ENCODE assay signal across 8 mouse cellular contexts in genomic region chr5:53465883-53466282, GRCm38 (mm10). TPM values are rescaled to one million over a fixed set of nuclear protein-coding genes. Genes with fewer than 3 reads are reported as not detected.
DNase-seq lines count a peak whose midpoint lies in the region; ATAC-seq lines count a peak whose summit lies in the region.

Gene Rbpj (plus strand): TSS chr5:53466152.

- no peaks in the 10 kb centered on the region for H3K36me3 ChIP-seq in lung, embryonic 16.5 days (ENCODE audit: control insufficient read depth, insufficient read depth, low read length)
- H3K36me3 ChIP-seq in embryonic facial prominence, embryonic 15.5 days = no peaks in the 10 kb centered on the region
- no peaks in the 10 kb centered on the region for H3K36me3 ChIP-seq in heart, embryonic 15.5 days
- no peaks in the 10 kb centered on the region for H3K36me3 ChIP-seq in stomach, embryonic 14.5 days (ENCODE audit: control insufficient read depth, insufficient read depth, low read length)

- H3K4me3 ChIP-seq in lung, embryonic 16.5 days (ENCODE audit: low read length) = no peak within 1 kb of the TSS
- H3K4me3 ChIP-seq in embryonic facial prominence, embryonic 15.5 days (replicated peaks) = no peak within 1 kb of the TSS
- no peak within 1 kb of the TSS for H3K4me3 ChIP-seq in heart, embryonic 15.5 days
- H3K4me3 ChIP-seq in stomach, embryonic 14.5 days (ENCODE audit: low read depth, low read length) = no peak within 1 kb of the TSS

- no peak within 1 kb of the TSS for H3K4me2 ChIP-seq in lung, embryonic 16.5 days (ENCODE audit: low read depth, low read length)
- no peak within 1 kb of the TSS for H3K4me2 ChIP-seq in embryonic facial prominence, embryonic 15.5 days (replicated peaks)
- H3K4me2 ChIP-seq in heart, embryonic 15.5 days = no peak within 1 kb of the TSS
- no peak within 1 kb of the TSS for H3K4me2 ChIP-seq in stomach, embryonic 14.5 days (replicated peaks; ENCODE audit: low read depth, low read length)

- no peak for ATAC-seq in lung, embryonic 16.5 days (ENCODE audit: low read depth)
- ATAC-seq in embryonic facial prominence, embryonic 15.5 days (ENCODE audit: insufficient number of reproducible peaks, low FRiP score, low TSS enrichment, low read depth) = no peak
- no peak for ATAC-seq in heart, embryonic 15.5 days (replicated peaks; ENCODE audit: insufficient number of reproducible peaks, insufficient read depth, low FRiP score, low read depth)
- ATAC-seq in stomach, embryonic 14.5 days (ENCODE audit: insufficient number of reproducible peaks, insufficient read depth, low FRiP score, low read depth) = no peak

- intact Hi-C loops in left cerebral cortex, postnatal 25 days (cut with DNase I) = no loop called here

- H3K4me1 ChIP-seq in lung, embryonic 16.5 days (replicated peaks; ENCODE audit: control insufficient read depth, insufficient read depth, low read length) = peaks cover 34% of the 10 kb centered on the region
- peaks cover 19% of the 10 kb centered on the region for H3K4me1 ChIP-seq in embryonic facial prominence, embryonic 15.5 days
- peaks cover 13% of the 10 kb centered on the region for H3K4me1 ChIP-seq in heart, embryonic 15.5 days (replicated peaks)
- H3K4me1 ChIP-seq in stomach, embryonic 14.5 days (ENCODE audit: control insufficient read depth, insufficient read depth, low read length) = peaks cover 19% of the 10 kb centered on the region

- H3K9me3 ChIP-seq in lung, embryonic 16.5 days (ENCODE audit: control insufficient read depth, low read length) = no peaks in the 10 kb centered on the region
- no peaks in the 10 kb centered on the region for H3K9me3 ChIP-seq in embryonic facial prominence, embryonic 15.5 days (replicated peaks)
- no peaks in the 10 kb centered on the region for H3K9me3 ChIP-seq in heart, embryonic 15.5 days (replicated peaks)
- no peaks in the 10 kb centered on the region for H3K9me3 ChIP-seq in stomach, embryonic 14.5 days (ENCODE audit: control insufficient read depth, low read depth, low read length)

- peak within 1 kb of the TSS; percentile 52 for H3K27ac ChIP-seq in lung, embryonic 16.5 days (ENCODE audit: low read length)
- H3K27ac ChIP-seq in embryonic facial prominence, embryonic 15.5 days (replicated peaks) = no peak within 1 kb of the TSS
- no peak within 1 kb of the TSS for H3K27ac ChIP-seq in heart, embryonic 15.5 days
- H3K27ac ChIP-seq in stomach, embryonic 14.5 days (ENCODE audit: low read length) = no peak within 1 kb of the TSS

- 88% methylated on average over 9 of the region's 9 CpGs for WGBS in lung, embryonic 16.5 days
- WGBS in embryonic facial prominence, embryonic 15.5 days = 90% methylated on average over 9 of the region's 9 CpGs
- WGBS in heart, embryonic 15.5 days = 86% methylated on average over 9 of the region's 9 CpGs
- 90% methylated on average over 9 of the region's 9 CpGs for WGBS in stomach, embryonic 14.5 days

- no peak within 1 kb of the TSS for H3K9ac ChIP-seq in lung, embryonic 16.5 days (ENCODE audit: low read length)
- no peak within 1 kb of the TSS for H3K9ac ChIP-seq in embryonic facial prominence, embryonic 15.5 days
- H3K9ac ChIP-seq in heart, embryonic 15.5 days = no peak within 1 kb of the TSS
- no peak within 1 kb of the TSS for H3K9ac ChIP-seq in stomach, embryonic 14.5 days (replicated peaks; ENCODE audit: low read depth, low read length)

- DNase-seq in lung, postnatal 36 days = no peak
- DNase-seq in left cerebral cortex, postnatal 25 days (ENCODE audit: low spot score in 2 of 2) = no peak
- DNase-seq in spleen, postnatal 4 days (ENCODE audit: low spot score in 2 of 2) = no peak
- DNase-seq in kidney, postnatal 4 days = no peak

- no peaks in the 10 kb centered on the region for H3K27me3 ChIP-seq in lung, embryonic 16.5 days (ENCODE audit: control insufficient read depth, insufficient read depth, low read depth, low read length)
- H3K27me3 ChIP-seq in embryonic facial prominence, embryonic 15.5 days = no peaks in the 10 kb centered on the region
- no peaks in the 10 kb centered on the region for H3K27me3 ChIP-seq in heart, embryonic 15.5 days
- H3K27me3 ChIP-seq in stomach, embryonic 14.5 days (ENCODE audit: control insufficient read depth, insufficient read depth, low read length) = no peaks in the 10 kb centered on the region

RNA-seq across cellular contexts. Expression of gene Rbpj, which starts in this region (rescaled TPM):
- 38.1 and 42.4 TPM in 2 replicates for polyA plus RNA-seq in lung, embryonic 16.5 days (2015; fragmentation: Nextera tagmentation; extraction: Ambion mirVana)
- 36.4 and 37.6 TPM in 2 replicates for polyA plus RNA-seq in embryonic facial prominence, embryonic 15.5 days (2015; fragmentation: Nextera tagmentation; extraction: Ambion mirVana)
- polyA plus RNA-seq in heart, embryonic 15.5 days (2015; fragmentation: Nextera tagmentation; extraction: Ambion mirVana) = 17.0 and 21.0 TPM in 2 replicates
- total RNA-seq in left cerebral cortex, postnatal 25 days (2021) = 10 to 100 TPM; 23.8 to 26.4 TPM
- polyA plus RNA-seq in stomach, embryonic 14.5 days (2014; fragmentation: Nextera tagmentation; extraction: Ambion mirVana) = 42.4 and 45.4 TPM in 2 replicates
